Mouse (Mus musculus): ENCODE measurements around the gene AU040320.

DNA sequence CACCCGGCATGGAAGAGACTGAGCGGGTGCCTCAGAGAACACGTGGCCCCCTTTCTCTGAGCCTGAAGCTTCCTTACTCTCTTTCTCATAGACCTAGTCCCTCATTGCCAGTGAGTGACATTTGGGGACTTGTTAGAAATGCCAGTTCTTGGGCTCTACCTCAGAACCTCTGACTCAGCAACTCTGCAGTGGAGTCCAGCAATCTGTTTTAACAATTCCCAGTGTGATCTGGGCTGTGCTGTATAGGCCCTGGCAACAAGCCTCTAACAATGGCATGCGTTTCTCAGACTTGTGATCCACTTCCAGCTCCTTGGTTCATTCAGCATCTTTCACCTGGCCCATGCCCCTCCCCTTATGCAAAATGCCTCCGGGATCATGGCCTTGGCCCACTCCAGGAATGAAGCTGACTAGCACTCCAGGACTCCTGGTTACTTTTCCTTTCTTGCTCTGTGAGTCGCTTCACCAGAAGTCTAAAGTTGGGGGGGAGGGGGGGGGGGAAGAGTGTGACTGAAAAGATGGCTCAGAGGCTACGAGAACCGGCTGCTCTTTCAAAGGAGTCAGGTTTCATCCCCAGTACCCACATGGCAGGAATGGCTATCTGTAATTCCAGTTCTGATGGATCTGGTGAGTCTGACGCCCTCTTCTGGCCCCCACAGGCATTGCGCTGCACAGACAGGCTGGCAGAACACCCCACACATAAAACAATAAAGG is 13.2 kb upstream of the AU040320 start:
- TF ChIP-seq CTCF (IDR thresholded peaks at IDR 0.05; ENCODE audit: control insufficient read depth, insufficient read depth, low read length) (peak; percentile 34; the same call in 1 of the 2 replicates), POLR2A (IDR thresholded peaks at IDR 0.05; ENCODE audit: borderline replicate concordance, control insufficient read depth, low read depth, low read length) (no peak)
